Mouse (Mus musculus) stomach, postnatal 0 days (tissue): Measurements from ENCODE around the gene Scnm1.

ENCODE experiments used
- CTCF ChIP-seq: IDR thresholded peaks from 2 replicates; pipeline ENCODE4 v1.5.1; 2016; ENCODE audit warnings: antibody characterized with exemption, low read depth, mild to moderate bottlenecking, moderate library complexity
- EP300 ChIP-seq: optimal IDR thresholded peaks from 2 replicates; pipeline ENCODE3; 2016; ENCODE audit warnings: antibody characterized with exemption

DNA sequence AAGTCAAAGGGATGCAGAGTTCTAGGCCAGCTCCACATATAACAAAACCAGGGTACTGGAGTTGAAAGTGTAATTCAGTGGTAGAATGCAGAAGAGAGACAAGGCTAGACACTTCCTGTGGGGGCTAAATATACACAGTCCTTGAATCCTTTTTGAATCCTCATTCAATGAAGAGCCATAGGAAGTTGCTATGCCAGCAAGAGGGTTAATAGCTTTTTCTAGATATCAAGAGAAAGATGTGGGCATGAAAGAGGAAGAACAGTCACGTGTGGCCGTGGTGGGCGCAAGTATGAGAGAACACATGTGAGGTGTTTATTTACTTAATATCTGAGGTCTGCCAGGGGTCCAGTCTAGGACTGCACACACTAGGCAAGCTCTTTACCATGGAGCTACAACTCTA lies 2.5 kb upstream of the Scnm1 start:
- TF ChIP-seq CTCF (no peak), EP300 (no peak)
